1 mouse cellular context compared by ENCODE assay signal in genomic region chr16:20323907-20324306, GRCm38 (mm10).
TF ChIP-seq lines count a peak whose summit lies in the region.

No protein-coding gene starts in this region.

TF ChIP-seq in MEL, 35 proteins besides CTCF, POLR2A, EP300 and RAD21 (continued from another document):
- no peak for TF ChIP-seq SMC3 (IDR thresholded peaks at IDR 0.05; ENCODE audit: low read depth, low read length)
- no peak for TF ChIP-seq MAX (IDR thresholded peaks at IDR 0.05; ENCODE audit: low read length)
- no peak for TF ChIP-seq CHD1 (IDR thresholded peaks at IDR 0.05; ENCODE audit: low read depth, low read length)
- no peak for TF ChIP-seq TCF12 (IDR thresholded peaks at IDR 0.05; ENCODE audit: low read depth, low read length)
TF ChIP-seq in MEL: peak in this region for 0.
